Mouse (Mus musculus) cortical plate, adult 2 months (tissue): ENCODE measurements around the gene Bank1.

Source experiments
- CTCF ChIP-seq: fragments of 200-500 bp; IDR thresholded peaks from 2 replicates; pipeline ENCODE4 v1.5.1; 2011; ENCODE audit warnings: mild to moderate bottlenecking, control low read depth, low read length; ENCODE audit not compliant: insufficient read depth; ENCODE audit errors: extremely low read depth
- POLR2A ChIP-seq: fragments of 200-500 bp; IDR thresholded peaks from 2 replicates; pipeline ENCODE4 v1.6.1; 2011; ENCODE audit warnings: mild to moderate bottlenecking, low read length, control low read depth; ENCODE audit not compliant: insufficient read depth; ENCODE audit errors: extremely low read depth

GRCm38 (mm10) chr3:136061907-136062306, 264.0 kb downstream of the Bank1 start:
- no peak for TF ChIP-seq CTCF
- no peak for TF ChIP-seq POLR2A
